In the genomic region with DNA sequence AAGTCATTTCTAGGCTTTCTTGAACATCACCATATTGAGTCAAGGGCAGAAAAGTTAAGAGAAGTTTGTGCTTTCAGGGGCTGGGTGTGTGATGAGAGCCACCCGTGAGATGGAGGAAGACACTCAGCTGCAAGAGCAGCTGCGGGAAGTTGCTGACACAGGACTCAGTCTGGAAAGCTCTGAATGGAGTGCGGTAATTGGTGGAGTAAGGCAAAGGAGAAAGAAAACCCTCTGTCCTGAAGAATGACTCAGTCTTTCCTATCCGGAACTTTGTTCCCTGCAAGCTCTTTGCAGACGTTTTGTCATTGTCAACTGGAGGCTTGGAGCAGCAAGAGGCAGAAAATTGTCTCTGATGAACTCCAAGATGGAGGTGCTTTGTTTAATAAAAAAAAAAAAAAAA, we compare ENCODE assay signal across 21 mouse cellular contexts.
A peak's percentile ranks its signal among the peaks of the same experiment; 100 is the strongest.
DNase-seq lines count a peak whose midpoint lies in the region; ATAC-seq lines count a peak whose summit lies in the region.
"Had no signal": no experiment of that assay in that cellular context is flagged by ENCODE, and none has a peak within 500 bp of the region (broad histone marks: within the 10 kb centered on the region; RNA-seq: fewer than 3 reads in every experiment).

No protein-coding gene starts in this region.

- ATAC-seq in frontal cortex, adult (ENCODE audit: low TSS enrichment), result peak; percentile 55
- ATAC-seq: activated CD4-positive, CD25-positive, alpha-beta regulatory T cell, adult 4 months; forebrain, embryonic 15.5 days; hindbrain, embryonic 16.5 days; inflammation-experienced regulatory T-cells, adult 6 months; intestine, postnatal 0 days; Patski had no signal

- DNase-seq in frontal cortex, postnatal 10 days (ENCODE audit: low spot score in 2 of 2), result no peak
- peak; percentile 22 to 26 for DNase-seq in right cerebral cortex, postnatal 10 days (ENCODE audit: low spot score in 2 of 2)
- DNase-seq in right cerebral cortex, postnatal 14 days, result no peak
- DNase-seq in brain, adult 2 months (ENCODE audit: low read depth, low spot score), result peak; percentile 63
- no peak for DNase-seq in adipocyte (ENCODE audit: low spot score)
- DNase-seq: adrenal gland, adult 2 months; adrenal gland, postnatal 25 days; cerebellum, adult 11 months; cerebellum, adult 8-10 months; cerebellum, postnatal 14 days; gastrocnemius, adult 2 months; gastrocnemius, postnatal 25 days; heart, postnatal 10 days; heart, postnatal 4 days had no signal

Comparison
In these comparisons a context has a peak if more than half of its experiments do, and no peak if none do; other contexts are left out.
1. DNase-seq: peak in right cerebral cortex, postnatal 10 days (2 of 2) and brain, adult 2 months (single experiment); none in frontal cortex, postnatal 10 days (0 of 2), right cerebral cortex, postnatal 14 days (single experiment) and adipocyte (single experiment).